Mouse (Mus musculus) left cerebral cortex, postnatal 4 days (tissue): ENCODE results near the gene Zc3h4. TPM values are rescaled to one million over a fixed set of nuclear protein-coding genes. Genes with fewer than 3 reads are reported as not detected.
"Not testable (repeated sequence)": the region's sequence is repeated elsewhere in the genome, so short reads cannot be mapped to it uniquely, and the experiment has no call there.

Experiments
- DNase-seq: peaks from one replicate; pipeline ENCODE4 v3.0.0-alpha.2; 2022
- intact Hi-C: fragments of 180-260 bp; cut with DNase I; formaldehyde crosslinking; loops from one replicate; pipeline ENCODE4 v1.15.1; 2025
- total RNA-seq, 2 experiments: library from RNA; stranded (reverse); gene quantifications; 2 replicates each; pipeline ENCODE4 v1.2.3; 2021

Gene Zc3h4
- total RNA-seq = 10 to 100 TPM; 67.8 to 68.5 TPM

GRCm38 (mm10) chr7:16400689-16401611 is at the start of gene Zc3h4:
Zc3h4 (plus strand) TSS chr7:16400910.
- intact Hi-C loops = no loop called here
- DNase-seq = peak; percentile 93

DNA sequence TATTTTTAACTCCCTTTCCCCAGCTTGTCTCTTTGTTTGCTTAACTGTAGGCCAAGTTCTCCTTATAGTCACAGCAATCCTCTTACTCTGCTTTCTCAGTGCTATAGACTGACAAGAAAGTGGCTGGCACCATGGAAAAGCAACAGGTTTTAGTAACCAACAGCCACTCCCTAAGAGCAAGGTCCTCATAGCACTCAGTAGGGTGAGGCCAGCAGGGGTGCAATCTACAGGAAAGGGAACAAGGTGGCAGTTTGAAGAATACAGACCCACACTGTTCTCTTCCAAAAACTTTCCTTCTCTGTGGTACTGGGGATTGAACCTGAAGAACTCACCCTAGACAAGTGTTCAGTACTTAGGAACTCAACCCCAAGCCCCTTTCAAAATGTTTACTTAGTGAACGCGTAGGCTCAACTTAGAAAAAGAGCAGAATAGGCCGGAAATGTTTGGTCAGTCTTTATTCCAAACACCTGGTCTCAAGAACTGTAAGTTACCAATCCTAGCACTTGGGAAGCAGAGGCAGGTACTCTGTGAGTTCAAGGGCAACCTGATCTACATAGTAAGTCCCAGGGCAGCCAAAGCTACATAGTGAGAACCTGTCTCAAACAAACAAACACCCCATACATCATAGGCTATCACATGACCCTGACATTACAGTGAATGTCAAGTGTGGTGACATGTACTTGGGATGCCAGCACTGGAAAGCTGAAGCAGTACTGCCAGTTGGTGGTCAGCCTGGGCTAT is 44.7 kb upstream of the Zc3h4 start:
- intact Hi-C loops = no loop called here
- DNase-seq = no peak

DNA sequence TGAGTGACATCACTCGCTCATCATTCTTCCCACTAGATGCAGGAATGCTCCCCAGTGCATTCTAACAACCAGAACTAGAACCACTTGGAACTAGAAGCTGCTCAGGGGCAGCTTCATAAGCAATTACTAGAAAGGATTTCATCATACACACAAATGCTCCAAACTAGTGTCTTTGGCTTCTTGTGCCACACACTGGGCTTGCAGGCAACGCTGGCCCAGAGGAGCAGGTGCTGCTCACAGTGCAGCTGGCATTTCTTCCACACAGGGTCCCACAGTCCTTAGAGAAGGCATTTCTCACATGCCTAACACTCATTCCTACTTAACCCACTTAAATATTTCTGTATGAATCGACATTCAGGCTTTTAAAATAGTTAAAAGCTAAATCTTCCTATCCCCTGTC is 43.1 kb upstream of the Zc3h4 start:
- no peak for DNase-seq
- intact Hi-C loops = no loop called here

DNA sequence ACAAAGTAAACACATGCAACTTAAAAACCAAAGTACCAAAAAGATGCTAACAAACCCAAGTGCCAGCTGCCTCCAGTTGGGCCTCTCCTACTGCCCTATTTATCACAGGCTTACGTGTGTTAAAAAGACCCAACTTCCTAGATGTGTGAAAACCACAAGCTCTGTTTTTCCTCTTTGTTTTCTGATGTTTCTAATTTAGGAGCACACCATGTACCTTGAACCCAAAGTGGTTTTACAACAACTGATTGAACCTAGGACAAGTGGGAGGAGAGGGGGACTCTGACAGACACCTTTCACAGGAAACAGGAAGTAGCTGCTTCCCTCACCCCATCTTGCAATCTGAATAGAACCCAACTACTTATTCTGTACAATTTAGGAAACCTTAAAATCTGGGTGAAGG is 36.4 kb upstream of the Zc3h4 start:
- no peak for DNase-seq
- intact Hi-C loops = no loop called here

DNA sequence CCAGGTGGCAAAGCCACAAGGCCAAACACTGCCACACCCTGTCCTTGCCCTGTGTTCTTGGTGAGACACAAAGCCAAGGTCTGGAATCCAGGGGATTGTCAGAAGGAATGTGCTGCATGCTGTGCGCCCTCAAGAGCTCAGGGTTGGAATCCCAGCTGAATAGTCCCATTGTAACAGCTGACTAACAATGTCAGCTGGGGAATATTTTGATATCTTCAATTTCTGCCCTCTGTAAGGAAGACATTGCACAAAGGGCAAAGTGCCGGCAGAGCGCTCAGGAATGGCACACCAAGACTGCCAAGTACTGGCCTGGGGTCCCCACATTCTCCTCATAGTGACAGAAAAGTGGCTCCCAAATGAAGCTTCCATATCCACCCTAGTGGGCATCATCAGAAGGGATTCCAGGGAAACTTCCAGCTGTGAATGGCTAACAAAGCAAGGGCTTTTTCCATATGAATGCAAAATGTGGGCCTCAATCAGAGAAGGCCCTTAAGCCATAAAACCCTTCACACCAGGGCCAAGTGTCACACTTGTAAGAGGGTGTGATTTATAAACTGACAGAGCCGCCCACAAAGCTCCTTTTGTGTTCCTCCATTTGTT is 35.7 kb upstream of the Zc3h4 start:
- intact Hi-C loops = no loop called here
- no peak for DNase-seq

DNA sequence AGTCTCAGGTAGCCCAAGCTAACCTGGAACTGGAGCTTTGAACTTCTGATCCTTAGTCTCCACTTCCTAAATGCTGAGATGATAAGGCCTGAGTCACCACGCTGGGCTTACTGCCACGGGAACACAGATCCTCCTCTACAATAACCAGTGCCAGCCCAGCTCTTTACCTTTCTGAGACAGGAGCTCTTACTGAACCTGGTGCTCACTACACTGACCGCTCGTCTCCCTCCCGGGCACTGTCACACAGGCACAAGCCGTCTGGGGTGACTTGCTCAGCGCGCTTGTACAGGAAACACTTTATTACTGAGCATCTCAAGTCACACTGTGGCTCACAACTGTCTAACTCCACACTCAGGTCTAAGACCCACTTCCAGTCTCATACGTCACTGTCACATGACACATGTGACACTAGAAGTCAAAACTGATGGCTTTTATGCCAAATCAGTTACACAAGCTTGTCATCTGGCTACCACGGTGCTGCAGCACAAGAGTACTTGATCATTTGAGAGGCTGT is 34.5 kb upstream of the Zc3h4 start:
- DNase-seq = no peak
- intact Hi-C loops = no loop called here

GRCm38 (mm10) chr7:16366669-16367068 is 34.0 kb upstream of the Zc3h4 start:
- no peak for DNase-seq
- intact Hi-C loops = no loop called here

- intact Hi-C loops = no loop called here
- no peak for DNase-seq
Measured at GRCm38 (mm10) chr7:16368835-16369234, 31.9 kb upstream of the Zc3h4 start.

- no peak for DNase-seq
- intact Hi-C loops = loop anchor here (5.0 kb wide), 1 partner anchor 73 kb away; no protein-coding TSS in a partner anchor
Measured at GRCm38 (mm10) chr7:16370596-16370995, 30.1 kb upstream of the Zc3h4 start.

- intact Hi-C loops = loop anchor here (5.0 kb wide), 1 partner anchor 76 kb away; no protein-coding TSS in a partner anchor
- DNase-seq = no peak
Measured at GRCm38 (mm10) chr7:16373719-16374118, 27.0 kb upstream of the Zc3h4 start.

- no peak for DNase-seq
- intact Hi-C loops = loop anchor here (5.0 kb wide), 1 partner anchor 78 kb away; no protein-coding TSS in a partner anchor
Measured at GRCm38 (mm10) chr7:16374989-16375388, 25.7 kb upstream of the Zc3h4 start.

DNA sequence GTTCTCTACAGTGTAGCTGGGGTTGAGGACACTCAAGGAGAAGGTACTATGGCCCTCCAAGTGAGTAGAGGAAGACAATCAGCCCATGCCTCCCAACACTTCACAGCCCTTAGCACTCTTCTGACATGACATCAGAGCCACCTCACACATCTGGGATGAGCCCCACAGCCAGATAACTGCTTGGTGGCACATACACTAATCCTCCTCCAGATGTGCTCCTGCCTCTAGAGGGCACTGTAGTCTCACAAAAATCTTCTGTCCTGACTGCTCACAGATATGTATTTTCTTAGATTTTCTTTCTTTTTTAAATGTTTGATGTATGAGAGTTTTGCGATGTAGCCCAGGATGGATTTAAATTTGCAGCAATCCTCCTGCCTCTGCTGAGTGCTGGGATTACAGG is 24.2 kb upstream of the Zc3h4 start:
- DNase-seq = peak; percentile 35
- intact Hi-C loops = no loop called here

GRCm38 (mm10) chr7:16387160-16388041 is 13.3 kb upstream of the Zc3h4 start, which contains the start of gene Sae1:
Sae1 (minus strand) TSS chr7:16387806.
- intact Hi-C loops = no loop called here
- DNase-seq = peak; percentile 97

DNA sequence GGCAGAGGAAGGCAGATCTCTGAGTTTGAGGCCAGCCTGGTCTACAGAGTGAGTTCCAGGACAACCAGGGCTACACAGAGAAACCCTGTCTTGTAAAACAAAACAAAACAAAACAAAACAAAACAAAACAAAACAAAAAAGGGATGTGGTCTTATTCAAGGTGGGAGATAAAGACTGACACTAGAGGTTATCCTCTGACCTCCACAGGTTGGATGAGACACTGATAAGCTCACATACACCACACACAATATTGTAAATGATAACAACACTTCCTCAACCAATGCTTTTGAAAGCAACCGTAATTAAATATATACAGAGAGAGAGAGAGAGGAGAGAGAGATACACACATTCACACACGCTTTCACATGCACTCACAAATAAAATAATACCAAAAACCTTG is 10.8 kb upstream of the Zc3h4 start:
- DNase-seq, intact Hi-C loops: not testable (repeated sequence)

- DNase-seq = no peak
Measured at GRCm38 (mm10) chr7:16392923-16393322, 7.8 kb upstream of the Zc3h4 start.

DNA sequence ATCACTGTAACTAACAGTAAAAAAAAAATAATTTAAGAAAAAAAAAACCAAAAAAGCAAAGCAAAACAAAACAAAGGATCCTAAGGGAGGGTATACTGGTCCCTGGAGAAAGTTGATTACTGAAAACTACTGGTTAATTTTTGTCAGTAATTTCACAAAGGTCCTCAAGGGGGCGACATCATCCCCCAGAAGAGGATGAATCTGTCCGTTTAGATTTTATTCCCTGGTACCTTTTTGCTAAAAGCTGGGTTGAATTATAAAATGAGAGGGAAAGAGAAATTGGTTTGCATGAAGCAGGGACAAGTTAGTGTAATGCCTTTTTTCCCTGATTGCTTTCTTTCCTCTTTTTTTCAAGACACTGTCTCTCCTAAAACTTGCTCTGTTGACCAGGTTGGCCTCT is 4.8 kb upstream of the Zc3h4 start:
- DNase-seq = no peak
- intact Hi-C loops = no loop called here

More at GRCm38 (mm10) chr7:16392923-16393322, 7.8 kb upstream of the Zc3h4 start:
- intact Hi-C loops = no loop called here

DNA sequence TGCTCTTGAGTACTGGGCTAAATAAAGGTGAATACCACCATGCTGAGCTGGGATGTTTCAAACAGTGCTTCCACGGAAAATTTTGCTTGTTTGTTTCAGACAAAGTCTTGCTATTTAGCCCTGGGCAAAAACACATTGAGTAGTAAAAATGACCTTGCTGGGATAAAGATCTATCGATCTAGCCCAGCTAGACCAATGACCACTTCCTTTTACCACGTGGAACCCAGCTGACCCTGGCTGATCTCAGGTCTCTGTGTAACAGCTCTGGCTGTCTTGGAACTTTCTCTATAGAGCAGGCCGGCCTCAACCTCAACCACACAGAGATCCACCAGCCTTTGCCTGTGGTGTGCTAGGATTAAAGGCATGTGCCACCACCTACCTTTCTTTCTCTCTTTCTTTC is 3.2 kb upstream of the Zc3h4 start:
- intact Hi-C loops = no loop called here
- no peak for DNase-seq

DNA sequence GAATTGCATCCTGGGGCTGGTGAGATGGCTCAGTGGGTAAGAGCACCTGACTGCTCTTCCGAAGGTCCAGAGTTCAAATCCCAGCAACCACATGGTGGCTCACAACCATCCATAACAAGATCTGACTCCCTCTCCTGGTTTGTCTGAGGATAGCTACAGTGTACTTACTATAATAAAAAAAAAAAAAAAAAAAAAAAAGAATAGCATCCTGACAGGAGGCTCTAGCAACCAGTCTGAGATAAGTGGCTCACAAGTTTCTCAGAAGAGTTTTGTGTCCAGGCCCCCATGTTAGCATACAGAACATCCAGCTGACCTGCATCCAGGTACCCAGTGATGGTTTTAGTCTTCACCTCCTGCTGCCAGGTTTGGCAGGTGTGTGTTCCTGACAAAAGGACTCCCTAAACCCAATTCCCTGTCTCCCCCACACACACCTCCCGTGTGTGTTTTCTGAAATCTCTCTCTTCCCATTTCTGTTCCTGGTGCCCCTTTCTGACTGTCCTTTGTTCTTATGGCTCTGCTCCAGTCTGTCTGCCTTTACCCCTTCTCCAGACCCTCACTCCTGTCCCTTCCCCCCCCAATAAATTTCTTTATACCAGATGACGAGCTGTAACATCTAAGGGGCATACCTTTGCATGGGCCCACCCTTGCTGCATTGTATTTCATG is 2.2 kb upstream of the Zc3h4 start:
- no peak for DNase-seq
- intact Hi-C loops = no loop called here

DNA sequence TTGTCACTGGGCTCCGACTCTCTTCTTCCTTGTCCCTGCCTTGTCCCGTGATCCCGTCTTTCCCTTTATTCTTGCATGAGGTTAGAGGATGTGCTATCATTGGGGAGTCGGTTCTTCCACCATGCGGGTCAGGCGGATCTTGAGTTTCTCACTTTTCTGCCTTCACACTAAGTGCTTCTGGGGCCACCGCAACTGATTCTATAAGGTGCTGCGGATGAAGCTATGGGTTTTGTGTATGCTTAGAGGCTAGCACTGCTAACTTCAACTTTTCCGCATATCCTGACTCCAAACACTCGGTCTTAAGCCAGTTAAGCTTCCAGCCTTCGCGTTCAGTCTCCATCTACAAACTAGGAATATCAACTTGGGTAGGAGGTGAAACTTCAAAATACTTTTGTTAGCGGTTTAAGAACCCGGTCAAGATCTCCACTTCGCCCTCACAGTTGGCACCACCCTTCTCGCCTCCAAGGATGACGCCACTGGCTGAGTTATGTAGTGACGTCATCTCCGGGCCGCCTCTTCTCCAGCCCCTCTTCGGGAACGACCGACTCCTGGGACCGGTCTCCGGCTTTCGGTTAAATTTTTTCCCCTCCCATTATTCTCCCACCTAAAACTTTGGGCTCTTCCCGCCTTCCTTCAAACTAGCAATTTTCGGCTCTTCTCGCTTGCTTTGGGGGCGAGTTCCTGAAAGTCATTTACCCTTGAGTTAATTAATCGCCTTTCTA is 1.5 kb upstream of the Zc3h4 start:
- DNase-seq = peak; percentile 89
- intact Hi-C loops = no loop called here
